Mouse (Mus musculus): ENCODE measurements around the gene Zdhhc19. TPM values are rescaled to one million over a fixed set of nuclear protein-coding genes. Genes with fewer than 3 reads are reported as not detected.

Gene Zdhhc19
- polyA plus RNA-seq, 1 experiment, result not detected

- Histone ChIP-seq H3K9ac (ENCODE audit: low read depth, poor library complexity, severe bottlenecking) (no peak overlapping the region), H3K4me3 (ENCODE audit: low read depth, low read length) (no peak overlapping the region), H3K27me3 (ENCODE audit: control insufficient read depth, insufficient read depth, low read length, poor library complexity, severe bottlenecking) (no peaks in the 10 kb centered on the region), H3K27ac (ENCODE audit: insufficient read depth, low read length) (no peak overlapping the region), H3K9me3 (replicated peaks; ENCODE audit: control insufficient read depth, insufficient read depth, low read length, poor library complexity, severe bottlenecking) (no peaks in the 10 kb centered on the region), H3K4me1 (ENCODE audit: control insufficient read depth, insufficient read depth, low read length) (no peaks in the 10 kb centered on the region), H3K36me3 (ENCODE audit: control insufficient read depth, insufficient read depth, low read length, poor library complexity, severe bottlenecking) (no peaks in the 10 kb centered on the region)
- TF ChIP-seq CTCF (IDR thresholded peaks at IDR 0.05; ENCODE audit: low read depth, low read length) (no peak), POLR2A (IDR thresholded peaks at IDR 0.05; ENCODE audit: insufficient read depth, low read length) (no peak), EP300 (IDR thresholded peaks at IDR 0.05; ENCODE audit: insufficient read depth, low read depth, low read length) (no peak)
These were observed 32.6 kb upstream of the Zdhhc19 start for GRCm38 (mm10) chr16:32463426-32463825.

DNA sequence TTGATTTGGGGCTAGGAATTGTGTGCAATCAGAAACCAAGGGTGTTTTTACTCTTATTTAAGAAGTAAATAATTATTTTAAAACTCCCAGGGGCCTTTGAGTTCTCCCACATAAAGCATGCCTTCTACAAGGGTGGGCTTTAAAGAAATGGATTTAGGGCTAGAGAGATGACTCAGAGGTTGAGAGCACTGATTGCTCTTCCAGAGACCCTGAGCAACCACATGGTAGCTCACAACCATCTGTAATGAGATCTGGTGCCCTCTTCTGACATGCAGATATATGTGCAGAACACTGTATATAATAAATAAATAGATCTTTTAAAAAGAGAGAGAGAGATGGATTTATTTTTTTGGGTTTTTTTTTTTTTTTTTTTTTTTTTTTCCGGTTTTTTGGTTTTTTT, 31.2 kb upstream of the Zdhhc19 start:
- Histone ChIP-seq H3K27me3 (ENCODE audit: control insufficient read depth, insufficient read depth, low read length, poor library complexity, severe bottlenecking) (no peaks in the 10 kb centered on the region), H3K4me1 (ENCODE audit: control insufficient read depth, insufficient read depth, low read length) (no peaks in the 10 kb centered on the region), H3K9ac (ENCODE audit: low read depth, poor library complexity, severe bottlenecking) (no peak overlapping the region), H3K4me3 (ENCODE audit: low read depth, low read length) (no peak overlapping the region), H3K36me3 (ENCODE audit: control insufficient read depth, insufficient read depth, low read length, poor library complexity, severe bottlenecking) (no peaks in the 10 kb centered on the region), H3K9me3 (replicated peaks; ENCODE audit: control insufficient read depth, insufficient read depth, low read length, poor library complexity, severe bottlenecking) (no peaks in the 10 kb centered on the region), H3K27ac (ENCODE audit: insufficient read depth, low read length) (no peak overlapping the region)
- TF ChIP-seq POLR2A (IDR thresholded peaks at IDR 0.05; ENCODE audit: insufficient read depth, low read length) (no peak), CTCF (IDR thresholded peaks at IDR 0.05; ENCODE audit: low read depth, low read length) (no peak), EP300 (IDR thresholded peaks at IDR 0.05; ENCODE audit: insufficient read depth, low read depth, low read length) (no peak)

- H3K36me3 ChIP-seq (ENCODE audit: control insufficient read depth, insufficient read depth, low read length, poor library complexity, severe bottlenecking), result no peaks in the 10 kb centered on the region
- no peak overlapping the region for H3K4me3 ChIP-seq (ENCODE audit: low read depth, low read length)
- no peaks in the 10 kb centered on the region for H3K27me3 ChIP-seq (ENCODE audit: control insufficient read depth, insufficient read depth, low read length, poor library complexity, severe bottlenecking)
- H3K9me3 ChIP-seq (replicated peaks; ENCODE audit: control insufficient read depth, insufficient read depth, low read length, poor library complexity, severe bottlenecking), result no peaks in the 10 kb centered on the region
- H3K4me1 ChIP-seq (ENCODE audit: control insufficient read depth, insufficient read depth, low read length), result no peaks in the 10 kb centered on the region
- H3K9ac ChIP-seq (ENCODE audit: low read depth, poor library complexity, severe bottlenecking), result no peak overlapping the region
- no peak for TF ChIP-seq CTCF (IDR thresholded peaks at IDR 0.05; ENCODE audit: low read depth, low read length)
- TF ChIP-seq POLR2A (IDR thresholded peaks at IDR 0.05; ENCODE audit: insufficient read depth, low read length), result no peak
- no peak for TF ChIP-seq EP300 (IDR thresholded peaks at IDR 0.05; ENCODE audit: insufficient read depth, low read depth, low read length)
- no peak overlapping the region for H3K27ac ChIP-seq (ENCODE audit: insufficient read depth, low read length)
These were observed 27.6 kb upstream of the Zdhhc19 start for GRCm38 (mm10) chr16:32468488-32468887.

DNA sequence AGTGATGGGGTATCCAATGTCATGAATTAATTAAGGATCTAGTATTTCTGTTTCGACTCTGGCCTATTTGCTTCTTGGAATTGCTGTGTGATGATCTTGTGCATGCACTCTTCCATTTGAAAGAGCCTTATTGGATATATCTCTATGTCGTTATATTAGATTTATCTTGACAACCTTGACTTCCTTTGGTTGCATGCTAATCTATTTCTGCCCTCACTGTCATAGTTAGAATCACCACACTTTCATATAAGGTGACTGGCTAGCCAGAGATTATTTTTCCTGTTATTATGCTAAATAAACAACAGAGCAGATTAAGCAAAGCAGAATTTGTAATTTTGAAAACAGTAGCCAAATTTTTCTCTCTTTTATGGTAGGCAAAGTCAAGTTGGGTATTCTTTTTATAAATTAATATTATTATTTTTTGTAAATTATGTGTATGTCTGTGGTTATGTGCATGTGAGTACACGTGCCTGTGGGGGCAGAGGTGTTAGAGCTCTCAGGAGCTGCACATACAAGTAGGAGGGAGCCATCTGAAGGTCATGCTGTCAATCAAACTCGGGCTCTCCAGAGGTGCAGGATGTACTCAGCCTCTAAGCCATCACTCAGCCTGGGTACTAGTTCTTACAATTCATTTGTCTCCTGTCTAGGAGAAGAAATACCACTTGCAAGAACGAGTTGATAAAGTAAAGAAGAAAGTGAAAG, 26.5 kb upstream of the Zdhhc19 start:
- H3K9me3 ChIP-seq (replicated peaks; ENCODE audit: control insufficient read depth, insufficient read depth, low read length, poor library complexity, severe bottlenecking), result no peaks in the 10 kb centered on the region
- H3K4me1 ChIP-seq (ENCODE audit: control insufficient read depth, insufficient read depth, low read length), result no peaks in the 10 kb centered on the region
- H3K4me3 ChIP-seq (ENCODE audit: low read depth, low read length), result no peak overlapping the region
- no peaks in the 10 kb centered on the region for H3K36me3 ChIP-seq (ENCODE audit: control insufficient read depth, insufficient read depth, low read length, poor library complexity, severe bottlenecking)
- H3K9ac ChIP-seq (ENCODE audit: low read depth, poor library complexity, severe bottlenecking), result no peak overlapping the region
- H3K27ac ChIP-seq (ENCODE audit: insufficient read depth, low read length), result no peak overlapping the region
- TF ChIP-seq CTCF (IDR thresholded peaks at IDR 0.05; ENCODE audit: low read depth, low read length) (no peak), EP300 (IDR thresholded peaks at IDR 0.05; ENCODE audit: insufficient read depth, low read depth, low read length) (no peak), POLR2A (IDR thresholded peaks at IDR 0.05; ENCODE audit: insufficient read depth, low read length) (no peak)
- H3K27me3 ChIP-seq (ENCODE audit: control insufficient read depth, insufficient read depth, low read length, poor library complexity, severe bottlenecking), result no peaks in the 10 kb centered on the region

DNA sequence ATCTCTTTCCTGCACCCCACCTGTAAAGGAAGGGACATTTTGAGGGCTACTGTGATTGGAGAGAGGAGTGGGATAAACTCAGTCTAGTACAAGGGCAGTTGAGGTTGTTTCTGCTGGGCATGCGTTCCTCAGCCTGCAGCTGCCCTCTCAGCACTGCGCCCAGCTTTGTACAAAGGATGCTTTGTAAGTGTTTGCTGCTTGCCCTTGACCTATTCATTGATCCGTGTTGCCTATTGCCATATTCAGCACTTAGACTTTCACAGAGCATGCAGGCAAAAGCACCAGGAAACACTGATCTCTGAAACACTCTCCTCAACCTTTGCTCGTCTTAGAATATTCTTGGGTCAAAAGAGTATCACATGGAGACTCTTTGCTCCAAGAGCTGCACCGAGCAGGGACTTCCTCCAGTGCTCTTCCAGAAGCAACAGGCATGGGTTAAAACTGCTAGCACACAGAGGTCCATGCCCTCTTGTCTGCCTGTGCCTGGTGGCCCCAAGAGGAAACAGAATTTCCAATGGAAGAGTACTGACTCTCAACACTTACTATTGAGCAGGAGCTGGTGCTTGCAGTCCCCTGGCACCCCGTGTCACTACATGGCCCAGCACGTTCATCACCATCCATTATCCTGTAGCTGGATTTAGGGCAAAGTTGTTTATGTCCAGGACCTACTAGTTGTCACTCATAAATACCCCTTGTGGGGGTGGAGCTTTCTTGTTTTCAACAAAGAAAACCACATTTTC, 23.6 kb upstream of the Zdhhc19 start:
- no peaks in the 10 kb centered on the region for H3K36me3 ChIP-seq (ENCODE audit: control insufficient read depth, insufficient read depth, low read length, poor library complexity, severe bottlenecking)
- H3K4me3 ChIP-seq (ENCODE audit: low read depth, low read length), result no peak overlapping the region
- TF ChIP-seq CTCF (IDR thresholded peaks at IDR 0.05; ENCODE audit: low read depth, low read length) (no peak), EP300 (IDR thresholded peaks at IDR 0.05; ENCODE audit: insufficient read depth, low read depth, low read length) (no peak), POLR2A (IDR thresholded peaks at IDR 0.05; ENCODE audit: insufficient read depth, low read length) (no peak)

GRCm38 (mm10) chr16:32477315-32477714, 18.8 kb upstream of the Zdhhc19 start:
- no peaks in the 10 kb centered on the region for H3K4me1 ChIP-seq (ENCODE audit: control insufficient read depth, insufficient read depth, low read length)
- H3K36me3 ChIP-seq (ENCODE audit: control insufficient read depth, insufficient read depth, low read length, poor library complexity, severe bottlenecking), result no peaks in the 10 kb centered on the region
- no peak overlapping the region for H3K4me3 ChIP-seq (ENCODE audit: low read depth, low read length)
- no peak for TF ChIP-seq CTCF (IDR thresholded peaks at IDR 0.05; ENCODE audit: low read depth, low read length)
- TF ChIP-seq EP300 (IDR thresholded peaks at IDR 0.05; ENCODE audit: insufficient read depth, low read depth, low read length), result no peak
- no peak for TF ChIP-seq POLR2A (IDR thresholded peaks at IDR 0.05; ENCODE audit: insufficient read depth, low read length)
- no peaks in the 10 kb centered on the region for H3K9me3 ChIP-seq (replicated peaks; ENCODE audit: control insufficient read depth, insufficient read depth, low read length, poor library complexity, severe bottlenecking)
- H3K9ac ChIP-seq (ENCODE audit: low read depth, poor library complexity, severe bottlenecking), result no peak overlapping the region
- H3K27me3 ChIP-seq (ENCODE audit: control insufficient read depth, insufficient read depth, low read length, poor library complexity, severe bottlenecking), result no peaks in the 10 kb centered on the region
- no peak overlapping the region for H3K27ac ChIP-seq (ENCODE audit: insufficient read depth, low read length)

More for the DNA sequence above, 23.6 kb upstream of the Zdhhc19 start:
- Histone ChIP-seq H3K9ac (ENCODE audit: low read depth, poor library complexity, severe bottlenecking) (no peak overlapping the region), H3K27me3 (ENCODE audit: control insufficient read depth, insufficient read depth, low read length, poor library complexity, severe bottlenecking) (no peaks in the 10 kb centered on the region), H3K27ac (ENCODE audit: insufficient read depth, low read length) (no peak overlapping the region), H3K9me3 (replicated peaks; ENCODE audit: control insufficient read depth, insufficient read depth, low read length, poor library complexity, severe bottlenecking) (no peaks in the 10 kb centered on the region), H3K4me1 (ENCODE audit: control insufficient read depth, insufficient read depth, low read length) (no peaks in the 10 kb centered on the region)
